Mouse (Mus musculus) ES-E14 (cell line): ENCODE results near the gene Cyba.

ENCODE experiments used
- CHD2 ChIP-seq: IDR thresholded peaks from 2 replicates; pipeline ENCODE4 v1.6.1; 2014; ENCODE audit warnings: mild to moderate bottlenecking, low read depth, low read length, inconsistent platforms
- HCFC1 ChIP-seq: IDR thresholded peaks from 2 replicates; pipeline ENCODE4 v1.6.1; 2012; ENCODE audit warnings: low read length, inconsistent platforms, borderline replicate concordance; ENCODE audit not compliant: insufficient read depth
- ZC3H11A ChIP-seq: IDR thresholded peaks from 2 replicates; pipeline ENCODE4 v1.6.1; 2012; ENCODE audit warnings: low read depth, mild to moderate bottlenecking, inconsistent platforms, low read length, borderline replicate concordance
- ZNF384 ChIP-seq: IDR thresholded peaks from 2 replicates; pipeline ENCODE4 v1.6.1; 2012; ENCODE audit warnings: low read depth, low read length, inconsistent platforms

- no peak for TF ChIP-seq CHD2
- no peak for TF ChIP-seq ZC3H11A
- no peak for TF ChIP-seq ZNF384
- TF ChIP-seq HCFC1, result no peak
Measured at GRCm38 (mm10) chr8:122426145-122426544, 6.6 kb downstream of the Cyba start.
